29 mouse cellular contexts compared by ENCODE assay signal in genomic region chr10:11648151-11648550, GRCm38 (mm10).
"Had no signal": no experiment of that assay in that cellular context is flagged by ENCODE, and none has a peak within 500 bp of the region (broad histone marks: within the 10 kb centered on the region; RNA-seq: fewer than 3 reads in every experiment).

No protein-coding gene starts in this region.

- H3K27ac ChIP-seq: left cerebral cortex, adult 2 months; limb, embryonic 10.5 days; limb, embryonic 12.5 days; limb, embryonic 13.5 days; limb, embryonic 15.5 days; liver, embryonic 12.5 days; liver, embryonic 13.5 days; liver, embryonic 14.5 days; liver, embryonic 15.5 days; lung, embryonic 15.5 days; macrophage; midbrain, embryonic 10.5 days; midbrain, embryonic 12.5 days; midbrain, embryonic 15.5 days; neural tube, embryonic 12.5 days had no signal

- H3K4me3 ChIP-seq: left cerebral cortex, adult 2 months; limb, embryonic 10.5 days; limb, embryonic 12.5 days; limb, embryonic 13.5 days; limb, embryonic 15.5 days; liver, embryonic 12.5 days; liver, embryonic 13.5 days; liver, embryonic 15.5 days; lung, embryonic 15.5 days; megakaryocyte, embryonic 14.5 days; midbrain, embryonic 10.5 days; midbrain, embryonic 12.5 days; midbrain, embryonic 15.5 days; myocyte; neural tube, embryonic 12.5 days had no signal

- H3K9ac ChIP-seq: limb, embryonic 12.5 days; limb, embryonic 13.5 days; limb, embryonic 15.5 days; liver, embryonic 12.5 days; liver, embryonic 13.5 days; liver, embryonic 14.5 days; liver, embryonic 15.5 days; liver, postnatal 0 days; lung, embryonic 14.5 days; lung, embryonic 15.5 days; midbrain, embryonic 12.5 days; midbrain, embryonic 15.5 days; neural tube, embryonic 12.5 days had no signal

- ATAC-seq: liver, embryonic 12.5 days; liver, postnatal 0 days; lung, postnatal 0 days; midbrain, embryonic 15.5 days had no signal

- H3K4me1 ChIP-seq: limb, embryonic 10.5 days; limb, embryonic 12.5 days; limb, embryonic 13.5 days; limb, embryonic 15.5 days; liver, embryonic 12.5 days; liver, embryonic 13.5 days; liver, embryonic 15.5 days; lung, embryonic 15.5 days; megakaryocyte, embryonic 14.5 days; midbrain, embryonic 10.5 days; midbrain, embryonic 12.5 days; midbrain, embryonic 15.5 days; neural tube, embryonic 12.5 days had no signal

- H3K27me3 ChIP-seq: limb, embryonic 12.5 days; limb, embryonic 13.5 days; limb, embryonic 15.5 days; liver, embryonic 12.5 days; liver, embryonic 13.5 days; liver, embryonic 15.5 days; lung, embryonic 15.5 days; megakaryocyte, embryonic 14.5 days; midbrain, embryonic 12.5 days; midbrain, embryonic 15.5 days; neural tube, embryonic 12.5 days had no signal

- DNase-seq: left cerebral cortex, postnatal 4 days; liver; liver, embryonic 13.5 days; liver, postnatal 0 days; lung, adult 18-20 months; lung, adult 2 months; lung, embryonic 14.5 days; lung, postnatal 10 days; lung, postnatal 14 days; lung, postnatal 36 days; lung, postnatal 4 days had no signal

- H3K4me2 ChIP-seq: limb, embryonic 12.5 days; limb, embryonic 13.5 days; limb, embryonic 15.5 days; liver, embryonic 11.5 days; liver, embryonic 12.5 days; liver, embryonic 13.5 days; liver, embryonic 15.5 days; lung, embryonic 14.5 days; lung, embryonic 15.5 days; midbrain, embryonic 12.5 days; midbrain, embryonic 15.5 days; neural tube, embryonic 12.5 days had no signal

- H3K9me3 ChIP-seq: limb, embryonic 10.5 days; limb, embryonic 12.5 days; limb, embryonic 13.5 days; limb, embryonic 15.5 days; liver, embryonic 12.5 days; liver, embryonic 13.5 days; liver, embryonic 15.5 days; lung, embryonic 15.5 days; midbrain, embryonic 10.5 days; midbrain, embryonic 12.5 days; midbrain, embryonic 15.5 days; neural tube, embryonic 12.5 days had no signal

- H3K36me3 ChIP-seq: limb, embryonic 10.5 days; limb, embryonic 12.5 days; limb, embryonic 13.5 days; limb, embryonic 15.5 days; liver, embryonic 12.5 days; liver, embryonic 13.5 days; liver, embryonic 15.5 days; lung, embryonic 15.5 days; midbrain, embryonic 10.5 days; midbrain, embryonic 12.5 days; midbrain, embryonic 15.5 days; neural tube, embryonic 12.5 days had no signal
